Mouse (Mus musculus) stomach, embryonic 16.5 days (tissue): ENCODE results near the gene Acaca. TPM values are rescaled to one million over a fixed set of nuclear protein-coding genes. Genes with fewer than 3 reads are reported as not detected.

ENCODE experiments used
- ATAC-seq: fragments of 200-750 bp; cut with Nextera tagmentation; 2 replicates; pipeline ENCODE4 v1.8.0; 2017; ENCODE audit warnings: moderate number of reproducible peaks, moderate TSS enrichment; ENCODE audit not compliant: insufficient read depth, low FRiP score
- H3K27ac ChIP-seq: fragments of 300-500 bp; sonication (generic); 2 replicates; pipeline ENCODE4 v1.5.1; 2014; ENCODE audit warnings: low read length
- H3K27me3 ChIP-seq: fragments of 300-500 bp; sonication (generic); 2 replicates; pipeline ENCODE4 v1.6.1; 2014; ENCODE audit warnings: low read length, control low read depth, mixed read lengths; ENCODE audit not compliant: control insufficient read depth, insufficient read depth
- H3K36me3 ChIP-seq: fragments of 300-500 bp; sonication (generic); 2 replicates; pipeline ENCODE4 v1.6.1; 2014; ENCODE audit warnings: low read length; ENCODE audit not compliant: control insufficient read depth, insufficient read depth
- H3K4me1 ChIP-seq: fragments of 300-500 bp; sonication (generic); 2 replicates; pipeline ENCODE4 v1.6.1; 2014; ENCODE audit warnings: low read length, control low read depth, mixed read lengths; ENCODE audit not compliant: control insufficient read depth, insufficient read depth
- H3K4me2 ChIP-seq: fragments of 300-500 bp; sonication (generic); 2 replicates; pipeline ENCODE4 v1.6.1; 2014; ENCODE audit warnings: low read depth, low read length, mixed read lengths
- H3K4me3 ChIP-seq: fragments of 300-500 bp; sonication (generic); replicated peaks from 2 replicates; pipeline ENCODE4 v1.5.1; 2014; ENCODE audit warnings: mild to moderate bottlenecking, low read length
- H3K9ac ChIP-seq: fragments of 300-500 bp; sonication (generic); 2 replicates; pipeline ENCODE4 v1.6.1; 2014; ENCODE audit warnings: low read length
- H3K9me3 ChIP-seq: fragments of 300-500 bp; sonication (generic); replicated peaks from 2 replicates; pipeline ENCODE4 v1.6.1; 2016; ENCODE audit warnings: low read length, control low read depth; ENCODE audit not compliant: control insufficient read depth
- WGBS: fragments of 180-500 bp; shearing (Covaris S2); extraction: QIAGEN DNeasy Blood & Tissue Kit; methylation state at CpG from one replicate; pipeline ENCODE4 v1.1.7; 2014; 5-methylcytosine and 5-hydroxymethylcytosine counted together
- polyA plus RNA-seq: library from polyadenylated mRNA; unstranded; fragments of >200 nt; fragmentation: Nextera tagmentation; extraction: Ambion mirVana; gene quantifications from 2 replicates; pipeline ENCODE4 v1.2.1, GENCODE M21; 2015

Acaca gene
- polyA plus RNA-seq, 1 experiment from 2014 or later: 16.1 TPM

GRCm38 (mm10) chr11:84252425-84252824 lies 123.0 kb downstream of the Acaca start:
- 87% methylated on average over 1 of the region's 1 CpGs for WGBS
- Histone ChIP-seq H3K4me3 (no peak overlapping the region), H3K9me3 (no peaks in the 10 kb centered on the region), H3K36me3 (0 out of 2 replicates have a peak, but pooled peaks cover 6% of the 10 kb centered on the region), H3K4me2 (no peak overlapping the region), H3K27me3 (no peaks in the 10 kb centered on the region), H3K4me1 (no peaks in the 10 kb centered on the region), H3K9ac (no peak overlapping the region), H3K27ac (no peak overlapping the region)
- no peak for ATAC-seq

- Histone ChIP-seq H3K4me1 (no peaks in the 10 kb centered on the region), H3K9me3 (no peaks in the 10 kb centered on the region), H3K4me3 (no peak overlapping the region), H3K4me2 (no peak overlapping the region), H3K36me3 (0 out of 2 replicates have a peak, but pooled peaks cover 6% of the 10 kb centered on the region), H3K27me3 (no peaks in the 10 kb centered on the region), H3K9ac (no peak overlapping the region), H3K27ac (no peak overlapping the region)
- no peak for ATAC-seq
- WGBS: 93% methylated on average over 4 of the region's 4 CpGs
Observed at GRCm38 (mm10) chr11:84255879-84256278, 126.4 kb downstream of the Acaca start.

GRCm38 (mm10) chr11:84258053-84258710 lies 128.7 kb downstream of the Acaca start:
- H3K9ac ChIP-seq: no peak overlapping the region
- no peak for ATAC-seq

GRCm38 (mm10) chr11:84264490-84264889 lies 135.0 kb downstream of the Acaca start:
- peaks cover 5% of the 10 kb centered on the region for H3K36me3 ChIP-seq
- 56% methylated on average over 3 of the region's 3 CpGs for WGBS
- H3K4me2 ChIP-seq: no peak overlapping the region
- H3K27ac ChIP-seq: no peak overlapping the region
- no peaks in the 10 kb centered on the region for H3K9me3 ChIP-seq
- no peak for ATAC-seq
- H3K4me1 ChIP-seq: no peaks in the 10 kb centered on the region
- no peak overlapping the region for H3K9ac ChIP-seq
- H3K4me3 ChIP-seq: no peak overlapping the region
- no peaks in the 10 kb centered on the region for H3K27me3 ChIP-seq

More at GRCm38 (mm10) chr11:84258053-84258710, 128.7 kb downstream of the Acaca start:
- H3K36me3 ChIP-seq: 0 out of 2 replicates have a peak, but pooled peaks cover 3% of the 10 kb centered on the region
- no peaks in the 10 kb centered on the region for H3K27me3 ChIP-seq
- no peaks in the 10 kb centered on the region for H3K4me1 ChIP-seq
- no peak overlapping the region for H3K27ac ChIP-seq
- no peak overlapping the region for H3K4me3 ChIP-seq
- H3K4me2 ChIP-seq: no peak overlapping the region
- no peaks in the 10 kb centered on the region for H3K9me3 ChIP-seq
- WGBS: 80% methylated on average over 4 of the region's 4 CpGs

GRCm38 (mm10) chr11:84268068-84268467 lies 138.6 kb downstream of the Acaca start:
- no peak for ATAC-seq
- Histone ChIP-seq H3K4me3 (no peak overlapping the region), H3K9me3 (no peaks in the 10 kb centered on the region), H3K27me3 (no peaks in the 10 kb centered on the region), H3K36me3 (peaks cover 5% of the 10 kb centered on the region), H3K4me1 (no peaks in the 10 kb centered on the region), H3K9ac (no peak overlapping the region), H3K27ac (no peak overlapping the region), H3K4me2 (no peak overlapping the region)

GRCm38 (mm10) chr11:84270511-84270910 lies 141.0 kb downstream of the Acaca start:
- Histone ChIP-seq H3K4me3 (no peak overlapping the region), H3K36me3 (peaks cover 11% of the 10 kb centered on the region)
- ATAC-seq: no peak

GRCm38 (mm10) chr11:84271948-84272347 lies 142.5 kb downstream of the Acaca start:
- Histone ChIP-seq H3K27ac (no peak overlapping the region), H3K4me3 (no peak overlapping the region), H3K27me3 (no peaks in the 10 kb centered on the region), H3K36me3 (peaks cover 11% of the 10 kb centered on the region; the same call in 1 of the 2 replicates), H3K4me1 (no peaks in the 10 kb centered on the region), H3K9me3 (no peaks in the 10 kb centered on the region), H3K9ac (no peak overlapping the region), H3K4me2 (no peak overlapping the region)
- no peak for ATAC-seq
- 88% methylated on average over 10 of the region's 10 CpGs for WGBS

More at GRCm38 (mm10) chr11:84270511-84270910, 141.0 kb downstream of the Acaca start:
- WGBS: 48% methylated on average over 3 of the region's 3 CpGs
- Histone ChIP-seq H3K4me1 (no peaks in the 10 kb centered on the region), H3K9me3 (no peaks in the 10 kb centered on the region), H3K9ac (no peak overlapping the region), H3K27ac (no peak overlapping the region), H3K4me2 (no peak overlapping the region), H3K27me3 (no peaks in the 10 kb centered on the region)

- 0 out of 2 replicates have a peak, but pooled peaks cover 7% of the 10 kb centered on the region for H3K36me3 ChIP-seq
- no peak overlapping the region for H3K4me3 ChIP-seq
- no peak for ATAC-seq
- H3K9ac ChIP-seq: no peak overlapping the region
- WGBS: 88% methylated on average over 3 of the region's 3 CpGs
- no peaks in the 10 kb centered on the region for H3K4me1 ChIP-seq
- no peaks in the 10 kb centered on the region for H3K9me3 ChIP-seq
- no peak overlapping the region for H3K27ac ChIP-seq
- no peaks in the 10 kb centered on the region for H3K27me3 ChIP-seq
- H3K4me2 ChIP-seq: no peak overlapping the region
Observed at GRCm38 (mm10) chr11:84272574-84272973, 143.1 kb downstream of the Acaca start.

- no peak overlapping the region for H3K27ac ChIP-seq
- no peaks in the 10 kb centered on the region for H3K4me1 ChIP-seq
- no peaks in the 10 kb centered on the region for H3K9me3 ChIP-seq
- no peak overlapping the region for H3K4me2 ChIP-seq
- 0 out of 2 replicates have a peak, but pooled peaks cover 6% of the 10 kb centered on the region for H3K36me3 ChIP-seq
- no peaks in the 10 kb centered on the region for H3K27me3 ChIP-seq
- WGBS: 75% methylated on average over 5 of the region's 5 CpGs
- ATAC-seq: no peak
- H3K4me3 ChIP-seq: no peak overlapping the region
- H3K9ac ChIP-seq: no peak overlapping the region
Observed at GRCm38 (mm10) chr11:84276979-84277378, 147.5 kb downstream of the Acaca start.
